Mouse (Mus musculus) G1E-ER4 (cell line): ENCODE measurements around the gene Dgkh. TPM values are rescaled to one million over a fixed set of nuclear protein-coding genes. Genes with fewer than 3 reads are reported as not detected.

Experiments
- GATA1 ChIP-seq: IDR thresholded peaks from one replicate; pipeline ENCODE4 v1.8.0; 2012; ENCODE audit warnings: low read length, inconsistent platforms
- polyA plus RNA-seq: library from polyadenylated mRNA; stranded (reverse); fragments of >175 nt; gene quantifications from 2 replicates; pipeline ENCODE4 v1.2.3, GENCODE M21; 2012

The Dgkh gene
- polyA plus RNA-seq, 1 experiment, result not detected

DNA sequence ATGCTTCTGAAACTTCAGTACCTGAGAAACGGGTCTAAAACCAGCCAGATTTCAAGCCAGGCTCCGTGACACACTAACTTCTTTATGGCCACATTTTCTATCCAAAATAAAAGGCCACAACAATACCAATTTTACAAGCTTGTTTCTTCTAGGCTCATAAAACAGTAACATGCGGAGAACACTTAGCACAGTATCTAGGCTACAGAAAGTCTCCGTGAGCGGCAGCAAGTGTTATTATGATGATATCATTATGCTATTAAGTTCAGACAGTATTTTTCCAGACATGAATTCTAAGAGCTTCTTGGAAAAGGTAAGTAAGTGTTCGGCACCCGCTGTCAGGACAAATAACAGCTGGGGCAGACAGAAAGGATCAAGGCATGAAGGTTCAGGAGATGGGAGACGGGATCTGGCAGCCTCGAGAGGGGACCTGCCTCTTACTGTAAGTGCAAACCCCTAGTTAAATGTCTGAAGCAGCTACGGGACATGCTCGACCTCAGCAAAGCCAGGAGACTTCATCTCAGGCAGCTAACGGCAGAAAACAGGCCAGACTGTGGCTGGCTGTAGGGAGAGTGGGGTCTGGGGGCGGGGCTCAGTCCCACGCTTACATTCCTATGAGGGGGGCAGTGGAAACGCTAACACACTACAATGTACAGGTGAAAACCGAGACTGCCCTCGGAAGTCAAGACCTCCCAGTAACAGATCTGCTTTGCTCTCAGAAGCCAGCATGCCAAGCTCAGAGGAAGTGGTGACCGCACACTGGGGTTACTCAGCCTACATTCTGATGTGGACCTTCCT lies 75.5 kb downstream of the Dgkh start:
- TF ChIP-seq GATA1, result no peak

DNA sequence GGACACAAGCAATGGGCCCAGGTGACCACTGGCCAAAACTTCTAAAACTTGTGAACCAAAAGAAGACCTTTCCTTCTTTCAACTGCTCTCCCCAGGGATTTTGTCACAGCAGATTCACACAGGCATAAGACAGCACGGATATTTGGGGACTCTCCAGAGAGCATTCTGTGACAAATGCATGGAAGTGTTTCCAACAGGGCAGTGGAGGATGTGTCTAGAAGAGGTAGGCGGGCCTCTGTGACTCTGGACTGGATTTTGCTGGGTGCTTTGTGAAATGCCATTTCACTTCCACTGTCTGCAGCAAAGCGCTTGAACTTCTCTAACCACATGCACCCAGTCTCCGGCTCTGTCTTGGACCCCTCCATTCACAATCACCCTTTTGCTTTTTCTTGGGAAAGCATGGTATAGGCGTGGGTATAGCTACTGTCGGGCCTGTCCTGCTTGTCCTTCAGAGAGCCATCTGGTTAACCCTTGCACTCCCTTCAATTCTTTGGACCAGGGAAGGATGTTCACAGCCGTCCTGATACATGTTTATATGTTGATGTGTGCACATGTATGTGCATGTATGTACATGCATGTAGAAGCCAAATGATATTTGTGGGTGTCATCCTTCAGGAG lies 77.5 kb downstream of the Dgkh start:
- TF ChIP-seq GATA1, result no peak

DNA sequence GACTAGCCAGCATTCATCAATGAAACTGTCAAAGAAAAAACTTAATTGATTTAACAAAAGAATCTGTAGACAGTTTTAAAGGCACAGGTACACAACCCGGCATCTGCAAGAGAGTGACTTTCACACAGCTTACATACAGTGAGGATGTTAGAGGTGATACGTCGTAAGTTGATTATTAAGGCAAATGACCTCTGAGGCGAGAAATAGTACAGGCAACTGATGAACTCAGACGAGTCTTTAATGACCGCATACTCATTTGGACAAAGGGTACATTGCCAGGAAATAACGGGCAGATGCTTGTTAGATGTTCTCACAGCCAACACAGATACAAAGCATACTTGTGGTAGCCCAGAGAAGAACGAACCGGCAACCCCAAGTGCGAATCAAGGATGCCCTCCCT lies 78.4 kb downstream of the Dgkh start:
- no peak for TF ChIP-seq GATA1

DNA sequence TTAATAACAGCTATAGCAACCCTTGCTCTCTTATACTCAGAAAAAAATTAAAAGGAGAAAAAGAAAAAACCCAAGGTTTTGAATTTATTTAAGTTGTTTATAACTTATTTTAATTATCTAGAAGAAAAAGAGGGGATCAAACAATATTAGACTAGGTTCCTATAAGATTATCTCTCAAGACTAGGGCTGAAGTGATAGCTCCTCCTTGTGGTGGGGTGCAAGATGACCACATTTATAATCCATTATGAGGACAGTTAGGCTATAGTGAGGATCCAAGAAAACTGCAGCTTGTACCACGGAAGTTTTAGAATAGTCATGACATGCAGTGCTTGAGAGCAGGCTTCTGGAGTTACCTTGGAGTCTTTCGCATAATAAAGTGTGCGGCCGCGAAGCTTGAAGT lies 79.2 kb downstream of the Dgkh start:
- TF ChIP-seq GATA1, result no peak

DNA sequence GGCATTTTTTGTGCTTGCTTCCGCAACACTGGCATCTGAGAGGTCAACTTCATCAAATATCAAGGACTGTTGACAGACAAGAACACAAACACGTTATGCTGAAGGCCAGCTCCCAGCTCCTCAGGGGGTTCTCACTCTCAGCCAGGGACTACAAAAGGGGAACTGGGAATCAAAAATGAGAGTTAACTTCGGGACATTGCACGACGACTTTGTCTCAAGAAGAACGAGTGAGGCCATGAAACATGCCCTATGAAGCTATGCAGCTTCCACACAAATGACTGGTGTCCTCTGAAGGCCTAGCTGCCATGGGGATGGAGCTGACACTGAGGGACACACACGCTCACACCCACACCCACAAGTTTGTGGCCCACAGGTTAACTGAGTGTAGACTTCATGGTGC lies 80.9 kb downstream of the Dgkh start:
- no peak for TF ChIP-seq GATA1

DNA sequence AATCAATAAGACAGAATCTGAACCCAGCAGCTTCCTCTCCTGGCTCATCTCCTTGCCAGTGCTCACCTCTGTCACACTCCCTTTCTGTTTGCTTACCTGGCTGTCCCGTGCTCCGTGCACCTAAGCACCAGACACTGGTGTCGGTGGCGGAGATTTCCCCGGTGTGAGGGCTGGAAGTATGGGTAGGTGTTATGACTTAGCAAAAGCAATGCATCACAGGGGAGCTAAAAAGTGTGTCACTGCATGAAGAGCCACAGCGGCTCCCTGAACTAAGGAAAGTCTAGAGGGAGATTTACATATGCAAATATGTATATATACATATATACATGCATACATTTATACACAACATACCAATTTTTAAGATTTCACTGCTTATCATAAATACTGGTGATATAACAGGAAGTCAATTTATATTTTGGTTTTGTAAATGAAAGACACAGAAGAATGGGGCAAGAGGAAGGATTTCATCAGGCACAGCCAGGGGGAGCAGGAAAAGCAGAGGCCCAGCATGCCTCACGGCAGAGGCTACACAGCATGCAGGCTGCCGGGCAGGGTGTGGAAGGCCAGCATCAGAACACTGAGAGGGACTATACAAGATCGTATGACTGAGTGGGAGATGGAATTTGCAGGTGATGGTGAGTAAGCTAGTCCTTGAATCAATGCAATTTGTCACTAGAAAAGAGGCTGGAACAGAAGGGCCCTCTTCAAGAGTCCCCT lies 82.0 kb downstream of the Dgkh start:
- no peak for TF ChIP-seq GATA1

DNA sequence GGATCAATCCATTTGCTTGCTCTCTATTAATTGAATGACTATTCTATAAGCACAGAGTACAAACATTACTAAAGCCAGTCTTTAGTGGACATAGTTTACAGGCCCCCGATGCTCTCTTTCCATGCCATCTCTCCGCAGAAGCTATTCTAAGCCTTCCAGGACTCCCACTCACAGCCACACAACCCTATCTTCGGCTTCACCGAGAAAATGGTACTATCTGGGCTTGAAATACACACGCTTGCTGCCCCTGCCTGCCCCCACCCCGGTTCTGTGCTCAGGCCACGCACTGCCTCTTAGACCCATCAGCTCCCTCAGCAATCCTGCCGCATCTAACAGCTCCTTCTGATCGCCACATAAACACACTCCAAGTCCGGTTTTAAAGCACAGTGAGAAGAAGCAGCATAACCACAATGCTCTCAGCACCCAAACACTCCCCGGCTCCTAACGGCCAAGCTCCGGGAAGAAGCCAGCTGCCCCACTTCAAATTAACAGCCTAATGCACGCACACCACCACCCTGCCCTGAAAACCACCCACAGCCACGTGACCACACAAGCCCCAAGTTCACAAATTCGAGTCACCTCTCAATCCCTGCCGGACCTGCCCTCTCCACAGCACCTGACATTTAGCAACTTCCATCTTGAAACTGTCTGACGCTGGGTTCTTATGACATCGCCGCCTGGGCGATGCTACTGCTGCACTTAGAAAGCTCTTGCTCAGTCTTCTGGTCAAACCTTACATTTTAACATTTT lies 82.9 kb downstream of the Dgkh start:
- no peak for TF ChIP-seq GATA1

DNA sequence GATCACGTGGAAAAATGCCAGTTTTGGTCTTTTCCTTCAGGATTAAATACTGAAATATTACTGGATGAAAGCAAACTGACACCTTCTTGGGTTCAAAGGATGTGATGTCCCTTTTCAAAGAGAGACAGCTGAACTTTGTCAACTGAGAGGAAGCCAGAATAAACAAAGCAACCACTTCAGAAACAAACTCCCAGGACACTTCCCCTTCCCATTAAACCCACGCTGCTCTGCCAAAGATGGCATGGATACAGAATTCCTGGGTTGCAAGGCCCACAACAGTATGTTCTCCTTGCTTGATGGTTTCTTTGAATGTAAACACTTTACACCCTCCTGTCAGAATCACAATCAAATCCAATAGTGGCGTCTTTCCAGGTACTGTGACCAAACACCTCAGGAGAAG lies 87.0 kb downstream of the Dgkh start:
- TF ChIP-seq GATA1, result no peak

DNA sequence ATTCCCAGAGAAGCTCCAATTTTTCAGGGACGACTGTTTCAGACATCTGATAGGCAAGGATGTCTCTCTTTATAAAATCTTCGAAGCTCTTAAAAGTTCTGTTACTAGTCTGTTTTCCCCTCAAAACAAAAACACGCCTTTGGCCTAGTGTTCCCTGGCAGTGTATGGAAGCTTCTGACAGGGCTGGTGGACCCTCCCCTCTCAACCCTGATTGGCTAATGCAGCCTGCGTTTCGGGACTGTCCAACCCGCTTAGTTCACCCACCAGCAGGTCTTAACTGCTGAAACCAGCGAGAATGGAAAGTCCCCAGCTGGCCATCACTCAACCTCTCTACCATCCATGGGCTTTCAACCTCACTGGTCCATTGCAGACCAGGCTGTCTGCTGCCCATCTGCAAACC lies 91.3 kb downstream of the Dgkh start:
- no peak for TF ChIP-seq GATA1

DNA sequence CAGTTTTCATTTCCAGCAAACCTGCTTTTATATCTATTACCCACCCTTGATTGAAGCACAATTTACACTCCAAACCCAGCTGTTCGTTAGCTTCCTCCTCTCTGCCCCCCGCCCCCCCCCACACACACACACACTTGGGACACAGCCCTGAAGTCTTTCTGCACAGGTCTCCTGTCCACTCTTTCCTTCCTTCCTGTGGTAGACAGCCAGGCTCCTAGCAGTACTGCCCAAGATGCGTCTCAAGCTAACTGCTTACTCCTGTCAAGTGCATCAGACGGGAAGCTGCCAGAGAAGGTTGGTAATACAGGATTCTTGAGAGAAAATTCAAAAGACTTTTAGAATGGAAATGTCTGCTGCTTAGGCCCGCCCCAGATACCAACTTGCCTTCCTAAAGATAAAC lies 92.9 kb downstream of the Dgkh start:
- TF ChIP-seq GATA1, result no peak

DNA sequence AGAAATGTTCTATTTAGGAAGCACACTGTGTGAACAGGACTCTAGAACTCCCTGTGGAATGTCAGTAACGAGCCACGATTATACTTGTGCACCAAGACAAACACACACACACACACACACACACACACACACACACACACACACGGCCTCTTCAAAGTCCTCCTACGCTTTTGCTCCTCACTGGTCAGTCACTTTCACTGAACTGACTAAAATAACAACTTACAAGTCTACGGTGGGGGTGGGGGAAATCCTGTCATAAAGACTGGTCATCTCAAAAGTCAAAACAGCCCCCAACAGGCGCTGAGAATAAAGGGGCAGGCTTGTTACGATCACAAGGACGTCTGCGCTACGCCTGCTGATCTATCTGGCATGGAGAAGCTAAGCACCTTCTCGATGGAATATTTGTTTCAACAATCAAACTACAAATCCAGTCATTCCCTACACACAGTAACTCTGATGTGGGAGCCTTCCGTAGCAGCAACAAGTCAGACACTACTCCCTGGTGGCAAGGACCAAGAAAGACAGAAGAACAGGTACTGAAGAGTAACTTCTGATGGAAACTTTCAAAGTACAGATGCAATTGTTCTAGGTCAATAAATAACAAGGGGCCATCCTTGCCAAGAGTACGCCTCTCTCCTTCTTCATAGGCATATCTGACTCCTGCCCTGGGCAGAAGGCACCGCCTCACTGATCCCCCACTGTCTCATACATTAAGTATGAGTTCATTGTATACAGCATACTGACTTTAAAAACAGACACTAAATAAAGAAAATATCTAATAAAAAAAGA lies 96.8 kb downstream of the Dgkh start:
- TF ChIP-seq GATA1, result no peak

DNA sequence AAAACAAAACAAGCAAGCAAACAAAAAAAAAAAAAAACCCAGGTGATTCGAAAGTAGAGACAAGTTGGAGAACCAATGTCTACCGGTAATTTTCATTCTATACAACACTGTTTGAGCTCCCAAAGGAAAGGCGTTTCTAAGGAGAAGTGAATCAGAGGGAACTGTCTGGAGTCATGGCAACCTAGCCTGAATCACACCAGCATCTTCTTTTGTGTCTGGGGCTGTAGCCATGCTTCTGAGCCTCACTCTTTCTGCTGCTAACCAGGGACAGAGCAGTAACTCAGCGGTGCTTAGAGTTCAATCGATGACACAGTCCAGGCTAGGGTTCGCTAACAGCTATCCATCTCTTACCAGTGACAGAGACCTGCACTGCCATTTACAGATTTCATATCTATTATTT lies 99.8 kb downstream of the Dgkh start:
- TF ChIP-seq GATA1, result no peak

DNA sequence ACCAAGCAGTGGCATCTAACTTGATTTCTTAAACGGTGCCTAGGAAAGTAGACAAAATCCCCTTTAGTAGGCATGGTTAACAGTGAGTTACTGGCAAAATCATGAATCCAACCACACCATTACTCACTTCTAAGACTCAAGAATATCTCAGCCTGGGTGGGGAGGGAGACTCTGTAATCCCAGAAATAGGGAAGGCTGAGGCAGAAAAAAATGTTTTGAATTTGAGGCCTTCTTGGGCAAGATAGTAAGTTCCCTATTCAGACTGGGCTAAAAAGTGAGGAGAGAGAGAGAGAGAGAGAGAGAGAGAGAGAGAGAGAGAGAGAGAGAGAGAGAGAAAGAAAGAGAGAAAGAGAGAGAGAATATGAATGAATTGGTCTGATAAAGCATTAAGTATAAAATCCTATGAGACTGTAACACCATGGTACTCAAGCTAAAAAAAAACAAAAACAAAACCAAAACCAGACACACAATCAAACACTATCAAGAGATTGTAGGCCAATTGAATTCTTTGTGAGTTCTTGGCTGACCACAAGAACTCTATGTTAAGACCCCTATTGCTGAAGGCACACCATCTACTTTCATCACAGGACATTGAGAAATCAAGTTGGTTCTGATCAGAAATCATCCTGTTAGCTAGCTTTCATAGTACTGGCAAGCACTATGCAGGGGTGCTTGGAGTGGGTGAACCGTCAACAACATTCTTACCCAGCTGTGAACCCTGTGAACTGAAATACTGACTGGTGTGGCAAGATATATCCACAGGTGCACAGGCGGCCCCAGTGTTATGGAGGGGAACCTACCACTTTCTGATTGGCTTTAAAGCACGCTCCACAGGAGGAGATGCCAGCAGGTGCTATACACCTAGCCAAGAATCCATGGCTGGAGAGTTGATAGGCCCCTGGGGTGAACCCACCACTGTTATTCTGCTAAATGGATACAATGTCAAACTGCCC lies 101.4 kb downstream of the Dgkh start:
- TF ChIP-seq GATA1, result no peak
